Mouse (Mus musculus) heart, postnatal 14 days (tissue): ENCODE measurements at regions not wholly inside any gene's neighbourhood (a gene's known extent, or its start where the extent isn't known, plus 50 kb on each side); places are given as distances from the start of the nearest gene placed in this dataset.
A peak's percentile ranks its signal among the peaks of the same experiment; 100 is the strongest.

ENCODE experiments used
- DNase-seq, 2 experiments: peaks; one replicate each; pipeline ENCODE4 v3.0.0; 2021 to 2022
- intact Hi-C: fragments of 180-260 bp; cut with DNase I; formaldehyde crosslinking; loops from one replicate; pipeline ENCODE4 v1.15.1; 2025

DNA sequence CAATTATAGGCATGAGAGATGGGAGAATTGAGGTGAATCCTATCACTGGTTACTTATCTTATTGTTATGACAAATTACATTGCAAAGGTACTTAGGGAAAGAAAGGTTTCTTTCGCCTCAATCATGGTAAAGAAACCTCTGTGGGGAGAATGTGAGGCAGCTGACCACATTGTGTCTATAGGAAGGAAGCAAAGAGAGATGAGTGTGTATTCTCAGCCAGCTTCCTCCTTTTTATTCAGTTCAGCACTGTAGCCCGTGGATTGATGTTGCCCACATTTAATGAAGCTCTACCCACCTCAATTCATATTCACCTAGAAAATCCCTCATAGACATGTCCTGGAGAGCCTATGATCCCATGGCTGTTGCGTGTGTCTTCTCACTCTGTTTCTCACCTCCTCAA lies 406.2 kb downstream of the Atp6ap1l start:
- no peak for DNase-seq
- intact Hi-C loops = no loop called here

DNA sequence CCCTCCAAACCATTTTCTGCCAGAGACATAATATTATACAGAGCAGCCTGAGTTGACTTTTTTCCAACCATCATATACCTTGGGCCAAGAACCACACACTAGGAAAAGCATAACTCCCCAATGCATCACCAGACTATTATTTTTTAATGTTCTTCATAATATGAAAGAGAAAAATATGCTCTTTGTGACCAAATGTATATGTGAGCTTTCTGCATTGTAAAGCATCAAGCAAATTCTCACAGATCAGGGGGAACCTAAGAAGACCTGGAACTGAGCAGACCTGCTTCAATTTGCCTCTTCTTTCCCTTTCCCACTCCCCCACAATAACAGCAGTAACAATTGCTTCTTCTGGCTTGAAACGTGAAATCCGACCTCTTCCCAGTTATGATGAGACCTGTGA lies 407.6 kb downstream of the Atp6ap1l start:
- no peak for DNase-seq
- intact Hi-C loops = no loop called here

- intact Hi-C loops = no loop called here
- DNase-seq = no peak
Measured at GRCm38 (mm10) chr13:90493696-90494095, 404.3 kb upstream of the Xrcc4 start.

GRCm38 (mm10) chr13:90490991-90491951 lies 401.9 kb upstream of the Xrcc4 start:
- intact Hi-C loops = no loop called here

DNA sequence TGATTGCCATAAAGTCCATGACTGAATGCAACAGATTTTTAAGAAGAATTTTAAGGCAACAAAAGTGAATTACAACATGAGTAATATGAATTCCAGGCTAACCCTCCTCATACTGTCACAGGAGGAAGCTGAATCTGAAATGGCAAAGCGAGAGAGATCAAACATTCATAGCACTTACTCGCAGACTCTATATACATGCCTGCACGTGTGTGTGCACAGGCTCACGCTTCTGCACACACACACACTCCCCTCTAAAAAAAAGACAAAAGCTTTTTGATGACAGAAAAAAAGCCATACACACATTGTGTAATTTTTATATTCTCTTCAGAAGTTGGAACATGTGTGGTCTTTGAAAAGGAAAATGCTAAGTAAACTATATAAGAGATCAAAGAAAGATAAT lies 391.1 kb upstream of the Xrcc4 start:
- intact Hi-C loops = no loop called here
- no peak for DNase-seq

More at GRCm38 (mm10) chr13:90490991-90491951, 401.9 kb upstream of the Xrcc4 start:
- DNase-seq = no peak

DNA sequence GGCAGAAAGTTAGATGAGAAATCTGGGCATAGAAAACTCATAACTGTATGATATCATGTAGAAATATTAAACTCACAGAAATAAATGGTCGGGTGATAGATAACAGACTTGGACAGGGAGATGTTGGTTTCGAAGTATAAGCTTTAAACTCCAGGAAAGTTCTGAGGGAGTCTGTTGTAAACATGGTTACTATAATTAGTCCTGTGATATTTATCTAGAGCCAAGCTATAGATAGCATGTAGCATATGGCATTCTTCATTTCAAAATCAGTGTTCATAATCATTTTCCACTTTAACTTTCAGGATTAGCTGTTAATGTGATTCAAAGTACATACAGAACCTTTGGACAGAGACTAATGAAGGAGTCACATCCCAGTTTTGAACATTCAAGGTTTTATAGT lies 387.5 kb upstream of the Xrcc4 start:
- intact Hi-C loops = no loop called here
- no peak for DNase-seq

- intact Hi-C loops = no loop called here
- DNase-seq = no peak
Measured at GRCm38 (mm10) chr13:90474507-90474906, 385.1 kb upstream of the Xrcc4 start.

DNA sequence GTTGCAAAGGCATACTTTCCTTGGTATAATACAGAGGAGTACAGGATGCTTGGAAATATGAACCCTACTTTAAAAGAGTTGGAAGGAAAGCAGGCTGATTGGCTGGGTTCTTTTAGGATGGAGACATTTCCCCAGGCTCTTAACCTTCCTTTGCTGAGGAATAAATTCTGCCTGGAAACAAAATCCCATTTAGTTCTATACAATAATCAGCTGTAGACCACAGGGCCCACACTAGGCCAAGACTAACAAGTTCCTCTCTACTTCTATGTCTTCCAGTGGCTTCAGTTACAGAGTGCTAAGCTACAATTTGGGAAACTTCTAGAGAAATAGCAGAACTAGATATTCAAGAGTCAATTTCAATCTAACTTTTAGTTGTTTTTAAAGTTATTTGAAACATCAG lies 384.6 kb upstream of the Xrcc4 start:
- intact Hi-C loops = no loop called here
- DNase-seq = no peak

- intact Hi-C loops = no loop called here
Measured at GRCm38 (mm10) chr13:90473041-90473825, 383.8 kb upstream of the Xrcc4 start.

DNA sequence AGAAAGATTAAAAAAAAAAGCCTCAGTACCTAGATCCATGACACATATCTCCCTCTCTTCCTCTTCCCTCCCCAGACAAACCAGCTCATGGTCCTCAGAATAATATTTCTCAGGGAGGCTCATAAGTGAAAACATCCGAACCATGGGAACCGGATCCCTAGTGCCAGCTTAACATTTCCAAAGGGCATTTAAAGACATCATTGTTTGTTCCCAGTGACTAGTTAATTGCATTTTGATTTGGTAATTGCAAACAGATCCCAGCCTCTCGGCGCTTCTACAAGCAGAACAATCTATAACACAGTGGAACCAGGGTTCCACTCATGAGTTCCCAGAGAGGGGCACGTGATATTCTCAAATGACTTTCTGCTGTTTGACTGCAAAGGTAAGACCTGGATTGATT lies 376.7 kb upstream of the Xrcc4 start:
- intact Hi-C loops = no loop called here

More at GRCm38 (mm10) chr13:90473041-90473825, 383.8 kb upstream of the Xrcc4 start:
- no peak for DNase-seq

GRCm38 (mm10) chr13:90464051-90464450 lies 374.6 kb upstream of the Xrcc4 start:
- intact Hi-C loops = no loop called here
- peak; percentile 40 for DNase-seq

More for the DNA sequence above, 376.7 kb upstream of the Xrcc4 start:
- DNase-seq = no peak

GRCm38 (mm10) chr13:90463381-90463780 lies 374.0 kb upstream of the Xrcc4 start:
- intact Hi-C loops = no loop called here
- DNase-seq = no peak

DNA sequence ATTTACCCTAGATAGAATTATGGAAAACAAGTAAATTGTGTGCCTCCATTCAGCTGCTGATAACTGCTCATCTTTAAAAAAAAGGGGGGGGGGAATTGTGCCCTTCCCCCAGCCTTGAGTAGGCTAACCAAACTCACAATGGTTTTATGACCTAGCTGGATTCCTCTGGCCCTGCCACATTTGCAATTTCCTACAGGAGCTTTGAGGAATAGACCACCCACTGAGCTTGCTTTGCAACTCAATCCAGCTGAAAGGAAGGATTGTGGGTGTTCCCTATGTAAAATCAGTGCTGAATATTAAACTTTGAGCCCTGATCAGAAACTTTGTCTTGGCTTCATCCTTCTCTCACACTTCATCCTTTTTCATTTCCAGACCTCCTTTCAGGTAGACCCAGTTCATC lies 365.2 kb upstream of the Xrcc4 start:
- intact Hi-C loops = no loop called here
- no peak for DNase-seq

DNA sequence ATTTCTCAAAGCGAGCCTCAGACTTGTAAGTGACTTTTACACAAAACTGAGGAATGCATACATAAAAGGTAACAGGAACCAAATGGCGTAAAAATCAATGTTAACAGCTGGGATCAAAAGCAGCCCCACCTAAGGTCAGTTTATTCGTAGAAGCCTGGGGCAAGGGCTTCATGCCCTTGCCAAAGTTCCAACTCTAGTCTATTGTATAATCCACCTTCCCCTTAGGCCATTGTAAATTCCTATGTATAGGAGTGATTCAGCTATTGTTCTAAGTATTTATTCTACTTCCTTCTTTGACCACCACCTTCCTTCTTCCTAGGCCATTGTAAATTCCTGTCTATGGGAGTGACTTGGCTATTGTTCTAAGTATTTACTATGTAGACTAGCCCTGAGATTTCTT lies 337.5 kb upstream of the Xrcc4 start:
- DNase-seq = no peak
- intact Hi-C loops = no loop called here

GRCm38 (mm10) chr13:90425379-90425778 lies 336.0 kb upstream of the Xrcc4 start:
- intact Hi-C loops = no loop called here

GRCm38 (mm10) chr13:90424541-90424940 lies 335.1 kb upstream of the Xrcc4 start:
- no peak for DNase-seq
- intact Hi-C loops = no loop called here

More at GRCm38 (mm10) chr13:90425379-90425778, 336.0 kb upstream of the Xrcc4 start:
- DNase-seq = no peak

DNA sequence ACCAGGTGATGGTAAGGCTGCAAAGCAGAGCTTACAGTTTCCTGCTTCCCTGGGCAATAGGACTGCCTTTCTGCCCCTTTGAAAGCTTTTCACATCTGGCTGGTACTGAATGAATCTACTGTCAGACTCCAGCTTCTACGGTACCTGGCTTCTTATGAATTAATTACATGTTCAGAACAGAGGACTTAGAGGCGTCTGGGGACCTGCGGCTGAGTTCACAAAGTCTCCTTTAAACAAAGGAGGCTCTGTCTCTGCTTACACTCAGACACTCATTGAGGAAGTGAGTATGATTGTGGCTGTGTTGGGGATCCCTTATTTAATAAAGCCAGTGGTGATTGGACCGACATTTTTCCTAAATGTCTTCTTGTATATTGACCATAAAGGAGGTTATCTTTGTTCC lies 331.6 kb upstream of the Xrcc4 start:
- intact Hi-C loops = no loop called here
- DNase-seq = no peak

DNA sequence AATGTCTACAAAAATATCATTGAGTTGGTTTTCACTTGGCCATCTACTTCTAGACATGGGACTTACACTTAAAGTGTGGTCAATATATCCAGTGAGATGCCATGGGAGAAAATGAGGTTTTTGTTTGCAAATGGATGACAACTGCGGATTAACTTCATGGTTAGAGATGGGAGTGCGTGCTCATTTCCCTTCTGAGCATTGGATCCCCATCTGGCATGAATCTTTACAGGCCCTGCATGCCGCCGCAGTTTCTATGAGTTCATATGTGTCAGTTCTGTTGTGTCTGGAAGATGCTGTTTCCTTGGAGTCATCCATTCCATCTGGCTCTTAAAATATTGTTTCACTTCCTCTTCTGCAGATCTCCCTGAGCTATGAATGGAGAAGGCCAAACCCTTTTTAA lies 315.0 kb upstream of the Xrcc4 start:
- DNase-seq = no peak

DNA sequence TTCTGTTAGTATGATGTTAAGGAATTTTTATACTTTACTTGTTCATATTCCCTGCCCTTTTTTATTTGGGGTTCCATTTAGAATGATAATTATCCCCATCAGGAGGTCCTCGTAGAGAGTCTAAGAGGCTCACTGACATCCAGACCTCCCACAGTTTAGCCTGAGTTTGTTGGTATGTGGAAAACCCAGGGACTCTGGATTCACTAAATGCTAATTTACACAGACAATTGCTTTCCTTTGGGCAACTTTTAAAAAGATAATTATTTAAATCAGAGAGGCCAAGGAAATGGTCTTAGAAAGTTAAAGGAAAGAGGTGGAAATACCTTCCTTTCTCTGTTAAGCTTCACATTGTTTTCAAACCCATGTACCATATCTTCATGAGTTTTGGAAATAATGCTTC lies 312.7 kb upstream of the Xrcc4 start:
- no peak for DNase-seq
- intact Hi-C loops = no loop called here

More for the DNA sequence above, 315.0 kb upstream of the Xrcc4 start:
- intact Hi-C loops = no loop called here

GRCm38 (mm10) chr13:90401496-90401895 lies 312.1 kb upstream of the Xrcc4 start:
- intact Hi-C loops = no loop called here
- no peak for DNase-seq

GRCm38 (mm10) chr13:90395274-90396023 lies 306.0 kb upstream of the Xrcc4 start:
- intact Hi-C loops = no loop called here

More at GRCm38 (mm10) chr13:90395274-90396023, 306.0 kb upstream of the Xrcc4 start:
- DNase-seq = no peak
